In the genomic region with DNA sequence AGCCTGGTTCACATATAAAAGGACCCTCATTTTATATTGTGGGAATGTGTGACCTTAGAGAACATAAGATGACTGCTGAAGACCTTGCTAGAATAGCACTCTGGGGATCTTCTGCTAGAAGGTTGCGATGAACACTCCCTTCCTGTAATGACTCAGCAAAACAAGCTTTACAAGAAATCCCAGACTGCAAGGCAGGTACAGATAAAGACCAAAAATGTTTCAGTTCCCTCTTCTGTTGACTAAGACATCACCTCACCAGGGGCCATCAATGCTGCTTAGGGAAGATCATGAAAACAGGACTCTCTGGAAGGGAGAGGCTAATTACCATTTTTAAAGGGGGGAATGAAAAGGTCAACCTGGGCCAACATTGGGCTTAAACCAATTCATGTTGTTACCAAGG, we compare ENCODE assay signal across 24 mouse cellular contexts.
A peak's percentile ranks its signal among the peaks of the same experiment; 100 is the strongest.
DNase-seq lines count a peak whose midpoint lies in the region; ATAC-seq and TF ChIP-seq lines count a peak whose summit lies in the region.
"Had no signal": no experiment of that assay in that cellular context is flagged by ENCODE, and none has a peak within 500 bp of the region (broad histone marks: within the 10 kb centered on the region; RNA-seq: fewer than 3 reads in every experiment).

No protein-coding gene starts in this region.

- H3K27me3 ChIP-seq in MEL (ENCODE audit: control insufficient read depth in 1 of 2, insufficient read depth in 2 of 2, low read length in 2 of 2): no peaks in the 10 kb centered on the region
- H3K27me3 ChIP-seq in kidney, embryonic 14.5 days (ENCODE audit: control insufficient read depth, insufficient read depth, low read length): no peaks in the 10 kb centered on the region
- H3K27me3 ChIP-seq in forebrain, embryonic 11.5 days (ENCODE audit: control insufficient read depth, insufficient read depth, low read length): no peaks in the 10 kb centered on the region
- H3K27me3 ChIP-seq: embryonic facial prominence, embryonic 12.5 days; forebrain, embryonic 12.5 days had no signal

- TF ChIP-seq EP300 in MEL (IDR thresholded peaks at IDR 0.05; ENCODE audit: low read depth in 1 of 2, low read length in 2 of 2): peak; percentile 87 to 89

- no peaks in the 10 kb centered on the region for H3K9me3 ChIP-seq in MEL (replicated peaks; ENCODE audit: insufficient read depth, low read length)
- H3K9me3 ChIP-seq in kidney, embryonic 14.5 days (ENCODE audit: control insufficient read depth, low read length): no peaks in the 10 kb centered on the region
- H3K9me3 ChIP-seq in forebrain, embryonic 11.5 days (ENCODE audit: control insufficient read depth, low read length): no peaks in the 10 kb centered on the region
- H3K9me3 ChIP-seq: embryonic facial prominence, embryonic 10.5 days; embryonic facial prominence, embryonic 12.5 days; forebrain, embryonic 12.5 days had no signal

- no peak for TF ChIP-seq POLR2A in MEL (IDR thresholded peaks at IDR 0.05; ENCODE audit: control insufficient read depth in 1 of 2, insufficient read depth in 1 of 2, low read depth in 1 of 2, low read length in 2 of 2, poor library complexity in 1 of 2)

- H3K4me3 ChIP-seq in MEL (ENCODE audit: control insufficient read depth in 1 of 2, insufficient read depth in 1 of 2, low read depth in 2 of 2, low read length in 2 of 2): no peak overlapping the region
- H3K4me3 ChIP-seq in kidney, embryonic 14.5 days (ENCODE audit: low read length): no peak overlapping the region
- H3K4me3 ChIP-seq in forebrain, embryonic 11.5 days (ENCODE audit: low read depth, low read length): no peak overlapping the region
- H3K4me3 ChIP-seq: embryonic facial prominence, embryonic 10.5 days; embryonic facial prominence, embryonic 12.5 days; forebrain, embryonic 12.5 days had no signal

- TF ChIP-seq RAD21 in MEL (IDR thresholded peaks at IDR 0.05; ENCODE audit: low read depth, low read length): no peak

- no peak overlapping the region for H3K9ac ChIP-seq in MEL (ENCODE audit: control insufficient read depth, low read depth, low read length, poor library complexity, severe bottlenecking)
- no peak overlapping the region for H3K9ac ChIP-seq in kidney, embryonic 14.5 days (ENCODE audit: low read depth, low read length)
- H3K9ac ChIP-seq in forebrain, embryonic 11.5 days (ENCODE audit: low read length): no peak overlapping the region
- H3K9ac ChIP-seq: embryonic facial prominence, embryonic 12.5 days; forebrain, embryonic 12.5 days had no signal

- H3K79me2 ChIP-seq in MEL (ENCODE audit: control insufficient read depth, insufficient read depth, low read length, poor library complexity): no peaks in the 10 kb centered on the region

- no peak overlapping the region for H3K4me2 ChIP-seq in kidney, embryonic 14.5 days (replicated peaks; ENCODE audit: low read depth, low read length)
- no peak overlapping the region for H3K4me2 ChIP-seq in forebrain, embryonic 11.5 days (ENCODE audit: low read depth, low read length, severe bottlenecking)
- H3K4me2 ChIP-seq: embryonic facial prominence, embryonic 12.5 days; forebrain, embryonic 12.5 days had no signal

- peaks cover 0 to 23% of the 10 kb centered on the region in 2 experiments; a peak in 2 of 4 replicates for H3K36me3 ChIP-seq in MEL (ENCODE audit: control insufficient read depth in 1 of 2, insufficient read depth in 2 of 2, low read length in 2 of 2)
- no peaks in the 10 kb centered on the region for H3K36me3 ChIP-seq in kidney, embryonic 14.5 days (ENCODE audit: control insufficient read depth, insufficient read depth, low read length)
- no peaks in the 10 kb centered on the region for H3K36me3 ChIP-seq in forebrain, embryonic 11.5 days (ENCODE audit: control insufficient read depth, insufficient read depth, low read length)
- H3K36me3 ChIP-seq: embryonic facial prominence, embryonic 10.5 days; embryonic facial prominence, embryonic 12.5 days; forebrain, embryonic 12.5 days; G1E had no signal

- peak overlapping the region; percentile 36 for H3K27ac ChIP-seq in MEL (ENCODE audit: control insufficient read depth, low read depth, low read length)
- H3K27ac ChIP-seq in kidney, embryonic 14.5 days (ENCODE audit: low read depth, low read length): no peak overlapping the region
- H3K27ac ChIP-seq in forebrain, embryonic 11.5 days (ENCODE audit: low read depth, low read length): no peak overlapping the region
- H3K27ac ChIP-seq: embryonic facial prominence, embryonic 10.5 days; embryonic facial prominence, embryonic 12.5 days; forebrain, embryonic 12.5 days had no signal

- DNase-seq in A20 (ENCODE audit: low read depth, low spot score) (peak; percentile 68), ES-CJ7 (ENCODE audit: low read depth, low spot score) (peak; percentile 15), MEL (ENCODE audit: low read depth, low spot score) (peak; percentile 87), R1 (ENCODE audit: low read depth, low spot score) (peak; percentile 36)
- DNase-seq in forebrain, embryonic 11.5 days (ENCODE audit: low spot score): no peak
- DNase-seq in gastrocnemius, adult 18-20 months (ENCODE audit: low spot score): no peak
- DNase-seq in heart, adult 9 months (ENCODE audit: low spot score in 2 of 2): no peak
- DNase-seq: adrenal gland, adult 2 months; adrenal gland, postnatal 10 days; adrenal gland, postnatal 25 days; cerebellum, adult 11 months; cerebellum, adult 18-20 months; cerebellum, adult 8-10 months; cerebellum, adult 9-11 months; cerebellum, postnatal 14 days; cerebellum, postnatal 36 days had no signal

- 97% methylated on average over 1 of the region's 1 CpGs for WGBS in kidney, embryonic 14.5 days
- 90% methylated on average over 1 of the region's 1 CpGs for WGBS in forebrain, embryonic 11.5 days

- H3K4me1 ChIP-seq in MEL (ENCODE audit: control insufficient read depth in 1 of 2, insufficient read depth in 2 of 2, low read length in 2 of 2): peaks cover 12 to 33% of the 10 kb centered on the region in 2 experiments
- H3K4me1 ChIP-seq in kidney, embryonic 14.5 days (ENCODE audit: control insufficient read depth, insufficient read depth, low read length): no peaks in the 10 kb centered on the region
- no peaks in the 10 kb centered on the region for H3K4me1 ChIP-seq in forebrain, embryonic 11.5 days (replicated peaks; ENCODE audit: control insufficient read depth, insufficient read depth, low read length)
- H3K4me1 ChIP-seq: embryonic facial prominence, embryonic 10.5 days; embryonic facial prominence, embryonic 12.5 days; forebrain, embryonic 12.5 days had no signal

- TF ChIP-seq CTCF in MEL (IDR thresholded peaks at IDR 0.05 in 2 of 3, conservative IDR thresholded peaks at IDR 0.05 in 1 of 3; ENCODE audit: control insufficient read depth in 1 of 3, insufficient read depth in 1 of 3, low read depth in 2 of 3, low read length in 3 of 3, poor library complexity in 1 of 3, severe bottlenecking in 1 of 3): no peak

- no peak for ATAC-seq in kidney, embryonic 14.5 days (ENCODE audit: low FRiP score, low TSS enrichment)
- ATAC-seq in forebrain, embryonic 11.5 days (replicated peaks; ENCODE audit: low FRiP score): no peak
- ATAC-seq: forebrain, embryonic 14.5 days; forebrain, embryonic 16.5 days; Patski had no signal

TF ChIP-seq in MEL, 35 proteins besides CTCF, POLR2A, EP300 and RAD21 (continues in another document):
- TF ChIP-seq MYB (IDR thresholded peaks at IDR 0.05; ENCODE audit: low read depth, low read length): no peak
- TF ChIP-seq NRF1 (IDR thresholded peaks at IDR 0.05; ENCODE audit: insufficient read depth, low read depth, low read length, poor library complexity, severe bottlenecking): no peak
- TF ChIP-seq MAFK (IDR thresholded peaks at IDR 0.05; ENCODE audit: borderline replicate concordance, low read depth, low read length): peak; percentile 94
- TF ChIP-seq ELF1 (IDR thresholded peaks at IDR 0.05; ENCODE audit: low read depth, low read length): no peak
- no peak for TF ChIP-seq TBP (IDR thresholded peaks at IDR 0.05; ENCODE audit: low read depth, low read length)
- TF ChIP-seq KAT2A (conservative IDR thresholded peaks at IDR 0.05; ENCODE audit: low read depth, low read length): no peak
- TF ChIP-seq ZMIZ1 (IDR thresholded peaks at IDR 0.05; ENCODE audit: low read depth, low read length): no peak
- no peak for TF ChIP-seq ZNF384 (IDR thresholded peaks at IDR 0.05; ENCODE audit: low read depth, low read length)
- TF ChIP-seq BHLHE40 (IDR thresholded peaks at IDR 0.05; ENCODE audit: borderline replicate concordance, low read depth, low read length): no peak
- TF ChIP-seq RCOR1 (IDR thresholded peaks at IDR 0.05; ENCODE audit: low read depth, low read length): peak; percentile 89
- no peak for TF ChIP-seq CHD1 (IDR thresholded peaks at IDR 0.05; ENCODE audit: low read depth, low read length)
- peak; percentile 53 for TF ChIP-seq SIN3A (IDR thresholded peaks at IDR 0.05; ENCODE audit: low read length)
- no peak for TF ChIP-seq E2F4 (IDR thresholded peaks at IDR 0.05; ENCODE audit: borderline replicate concordance, low read depth, low read length)
- 0 out of 2 replicates have a peak, but pooled peaks have one; percentile 12 for TF ChIP-seq MAX (IDR thresholded peaks at IDR 0.05; ENCODE audit: low read length)
- no peak for TF ChIP-seq USF1 (IDR thresholded peaks at IDR 0.05; ENCODE audit: low read depth, low read length)
- 0 out of 2 replicates have a peak, but pooled peaks have one; percentile 45 for TF ChIP-seq HCFC1 (IDR thresholded peaks at IDR 0.05; ENCODE audit: low read depth, low read length)
- no peak for TF ChIP-seq MXI1 (IDR thresholded peaks at IDR 0.05; ENCODE audit: low read depth, low read length)
- TF ChIP-seq USF2 (IDR thresholded peaks at IDR 0.05; ENCODE audit: borderline replicate concordance in 1 of 2, insufficient read depth in 1 of 2, low read depth in 1 of 2, low read length in 2 of 2): no peak
- TF ChIP-seq JUND (IDR thresholded peaks at IDR 0.05; ENCODE audit: low read depth, low read length): no peak
- no peak for TF ChIP-seq MAZ (IDR thresholded peaks at IDR 0.05; ENCODE audit: low read depth, low read length)
- TF ChIP-seq GATA1 (IDR thresholded peaks at IDR 0.05; ENCODE audit: low read depth, low read length): peak; percentile 83
- peak; percentile 78 for TF ChIP-seq ETS1 (IDR thresholded peaks at IDR 0.05; ENCODE audit: low read depth, low read length)
- no peak for TF ChIP-seq SMC3 (IDR thresholded peaks at IDR 0.05; ENCODE audit: low read depth, low read length)
- peak; percentile 28 for TF ChIP-seq TAL1 (IDR thresholded peaks at IDR 0.05; ENCODE audit: low read length)
- TF ChIP-seq GABPA (IDR thresholded peaks at IDR 0.05; ENCODE audit: low read depth, low read length): peak; percentile 96
- no peak for TF ChIP-seq ZC3H11A (IDR thresholded peaks at IDR 0.05; ENCODE audit: low read depth, low read length)
- TF ChIP-seq ZKSCAN1 (IDR thresholded peaks at IDR 0.05; ENCODE audit: low read depth, low read length): no peak
- no peak for TF ChIP-seq MEF2A (IDR thresholded peaks at IDR 0.05; ENCODE audit: extremely low read depth, insufficient replicate concordance, low read depth, low read length, poor library complexity, severe bottlenecking)
- no peak for TF ChIP-seq POLR2AphosphoS5 (IDR thresholded peaks at IDR 0.05; ENCODE audit: borderline replicate concordance, low read depth, low read length)

Comparison
In these comparisons a context has a peak if more than half of its experiments do, and no peak if none do; other contexts are left out.
1. DNase-seq: peak in A20 (single experiment), ES-CJ7 (single experiment), MEL (single experiment) and R1 (single experiment); none in forebrain, embryonic 11.5 days (single experiment), gastrocnemius, adult 18-20 months (single experiment) and heart, adult 9 months (0 of 2).